Comparison of ENCODE assay signal across 11 mouse cellular contexts in genomic region chr10:93608051-93608450, GRCm38 (mm10). TPM values are rescaled to one million over a fixed set of nuclear protein-coding genes. Genes with fewer than 3 reads are reported as not detected.
DNase-seq lines count a peak whose midpoint lies in the region; ATAC-seq and TF ChIP-seq lines count a peak whose summit lies in the region.
"Had no signal": no experiment of that assay in that cellular context is flagged by ENCODE, and none has a peak within 500 bp of the region (broad histone marks: within the 10 kb centered on the region; RNA-seq: fewer than 3 reads in every experiment).

No protein-coding gene starts in this region.

- H3K9ac ChIP-seq in hindbrain, embryonic 11.5 days (ENCODE audit: low read depth, low read length) = no peak overlapping the region
- H3K9ac ChIP-seq in hindbrain, embryonic 12.5 days = no peak overlapping the region
- H3K9ac ChIP-seq in stomach, postnatal 0 days (ENCODE audit: low read length) = no peak overlapping the region
- H3K9ac ChIP-seq: liver, embryonic 15.5 days had no signal

- no peak for TF ChIP-seq EP300 in stomach, postnatal 0 days (optimal IDR thresholded peaks at IDR 0.05)

- DNase-seq in hindbrain, embryonic 11.5 days (ENCODE audit: low spot score) = peak; percentile 66
- DNase-seq in spleen, adult 2 months (ENCODE audit: low read depth in 1 of 2, low spot score in 2 of 2) = peak in 1 of 2 experiments; percentile 12
- DNase-seq in spleen, postnatal 10 days (ENCODE audit: low spot score in 2 of 2) = no peak
- DNase-seq in embryo, embryonic 10 days (ENCODE audit: low spot score) = peak; percentile 69
- DNase-seq in stomach, postnatal 0 days (ENCODE audit: low spot score) = no peak
- no peak for DNase-seq in testis, postnatal 14 days (ENCODE audit: low spot score)
- DNase-seq: cerebellum, postnatal 25 days; kidney, postnatal 36 days had no signal

- no peaks in the 10 kb centered on the region for H3K4me1 ChIP-seq in hindbrain, embryonic 11.5 days (replicated peaks; ENCODE audit: control insufficient read depth, insufficient read depth, low read length)
- H3K4me1 ChIP-seq in hindbrain, embryonic 12.5 days = 0 out of 2 replicates have a peak, but pooled peaks cover 3% of the 10 kb centered on the region
- no peaks in the 10 kb centered on the region for H3K4me1 ChIP-seq in spleen, adult 2 months (ENCODE audit: control insufficient read depth, insufficient read depth, insufficient read length)
- no peaks in the 10 kb centered on the region for H3K4me1 ChIP-seq in stomach, postnatal 0 days (replicated peaks; ENCODE audit: control insufficient read depth, insufficient read depth)

- H3K4me3 ChIP-seq in hindbrain, embryonic 11.5 days (ENCODE audit: low read depth, low read length) = no peak overlapping the region
- H3K4me3 ChIP-seq in hindbrain, embryonic 12.5 days = no peak overlapping the region
- H3K4me3 ChIP-seq in spleen, adult 2 months (ENCODE audit: extremely low read depth, insufficient read depth, insufficient read length) = no peak overlapping the region
- no peak overlapping the region for H3K4me3 ChIP-seq in stomach, postnatal 0 days (ENCODE audit: low read depth, low read length)
- H3K4me3 ChIP-seq: liver, embryonic 15.5 days had no signal

- no peak for ATAC-seq in hindbrain, embryonic 11.5 days (ENCODE audit: low FRiP score)
- no peak for ATAC-seq in hindbrain, embryonic 12.5 days (ENCODE audit: low FRiP score)
- no peak for ATAC-seq in stomach, postnatal 0 days (ENCODE audit: low FRiP score, low TSS enrichment)
- ATAC-seq in erythroid progenitor cell, adult 5-6 weeks (replicated peaks; ENCODE audit: low FRiP score, poor library complexity, severe bottlenecking) = no peak

- 58% methylated on average over 9 of the region's 9 CpGs for WGBS in hindbrain, embryonic 11.5 days
- 54% methylated on average over 9 of the region's 9 CpGs for WGBS in hindbrain, embryonic 12.5 days
- 76% methylated on average over 9 of the region's 9 CpGs for WGBS in spleen, adult 2 months
- WGBS in stomach, postnatal 0 days = 41% methylated on average over 9 of the region's 9 CpGs

- TF ChIP-seq CTCF in spleen, adult 2 months (IDR thresholded peaks at IDR 0.05; ENCODE audit: extremely low read depth, insufficient read depth, insufficient read length, insufficient replicate concordance) = peak; percentile 62; the same call in 1 of the 2 replicates
- peak; percentile 67 for TF ChIP-seq CTCF in stomach, postnatal 0 days (IDR thresholded peaks at IDR 0.05; ENCODE audit: low read depth)

- H3K27me3 ChIP-seq in hindbrain, embryonic 11.5 days (ENCODE audit: control insufficient read depth, insufficient read depth, low read length) = no peaks in the 10 kb centered on the region
- H3K27me3 ChIP-seq in hindbrain, embryonic 12.5 days = no peaks in the 10 kb centered on the region
- H3K27me3 ChIP-seq in spleen, adult 2 months (ENCODE audit: control insufficient read depth, insufficient read depth, low read length) = no peaks in the 10 kb centered on the region
- no peaks in the 10 kb centered on the region for H3K27me3 ChIP-seq in stomach, postnatal 0 days (ENCODE audit: control insufficient read depth, insufficient read depth, low read length)
- H3K27me3 ChIP-seq: liver, embryonic 15.5 days had no signal

- TF ChIP-seq POLR2A in spleen, adult 2 months (IDR thresholded peaks at IDR 0.05; ENCODE audit: low read depth, low read length) = no peak

- no peaks in the 10 kb centered on the region for H3K9me3 ChIP-seq in hindbrain, embryonic 11.5 days (ENCODE audit: control insufficient read depth, low read length)
- peaks cover 6% of the 10 kb centered on the region; the same call in 1 of the 2 replicates for H3K9me3 ChIP-seq in hindbrain, embryonic 12.5 days (replicated peaks)
- no peaks in the 10 kb centered on the region for H3K9me3 ChIP-seq in stomach, postnatal 0 days (ENCODE audit: control insufficient read depth, low read length)
- H3K9me3 ChIP-seq: liver, embryonic 15.5 days had no signal

- H3K27ac ChIP-seq in hindbrain, embryonic 11.5 days (ENCODE audit: low read depth, low read length) = no peak overlapping the region
- no peak overlapping the region for H3K27ac ChIP-seq in hindbrain, embryonic 12.5 days
- H3K27ac ChIP-seq in spleen, adult 2 months (ENCODE audit: insufficient read depth, low read length) = no peak overlapping the region
- no peak overlapping the region for H3K27ac ChIP-seq in stomach, postnatal 0 days (replicated peaks)
- H3K27ac ChIP-seq: liver, embryonic 15.5 days had no signal

- H3K4me2 ChIP-seq in hindbrain, embryonic 11.5 days (replicated peaks; ENCODE audit: low read depth, low read length) = no peak overlapping the region
- no peak overlapping the region for H3K4me2 ChIP-seq in hindbrain, embryonic 12.5 days (replicated peaks)
- no peak overlapping the region for H3K4me2 ChIP-seq in stomach, postnatal 0 days (replicated peaks; ENCODE audit: low read depth)
- H3K4me2 ChIP-seq: liver, embryonic 15.5 days had no signal

- no peaks in the 10 kb centered on the region for H3K36me3 ChIP-seq in hindbrain, embryonic 11.5 days (ENCODE audit: control insufficient read depth, insufficient read depth, low read length)
- H3K36me3 ChIP-seq in hindbrain, embryonic 12.5 days = no peaks in the 10 kb centered on the region
- no peaks in the 10 kb centered on the region for H3K36me3 ChIP-seq in spleen, adult 2 months (ENCODE audit: control insufficient read depth, insufficient read depth, low read length)
- H3K36me3 ChIP-seq in stomach, postnatal 0 days (ENCODE audit: control insufficient read depth, insufficient read depth, low read length) = no peaks in the 10 kb centered on the region
- H3K36me3 ChIP-seq: liver, embryonic 15.5 days had no signal

RNA-seq across cellular contexts. Expression of gene Snrpf, which starts 18.5 kb away (rescaled TPM):
- 135 TPM in 2 replicates for polyA plus RNA-seq in hindbrain, embryonic 11.5 days (2014; fragmentation: Nextera tagmentation; extraction: Ambion mirVana)
- polyA plus RNA-seq in hindbrain, embryonic 12.5 days (2016; fragmentation: Nextera tagmentation; extraction: Ambion mirVana) = 108 and 119 TPM in 2 replicates
- polyA plus RNA-seq in spleen, adult 2 months (2012; rRNA removed) = 40.8 and 79.5 TPM in 2 replicates
- 67.4 and 74.5 TPM in 2 replicates for polyA plus RNA-seq in stomach, postnatal 0 days (2015; fragmentation: Nextera tagmentation; extraction: Ambion mirVana)
- 62.5 and 62.7 TPM in 2 replicates for total RNA-seq in erythroid progenitor cell, adult 5-6 weeks (2015; ENCODE audit: low replicate concordance)
- 59.3 and 83.2 TPM in 2 replicates for total RNA-seq in erythroid progenitor cell, adult 5-6 weeks (2017; ENCODE audit: low replicate concordance)

RNA-seq across cellular contexts. Expression of gene Ntn4, which starts 32.4 kb away (rescaled TPM):
- 2.3 and 4.3 TPM in 2 replicates for polyA plus RNA-seq in hindbrain, embryonic 11.5 days (2014; fragmentation: Nextera tagmentation; extraction: Ambion mirVana)
- 3.2 and 3.4 TPM in 2 replicates for polyA plus RNA-seq in hindbrain, embryonic 12.5 days (2016; fragmentation: Nextera tagmentation; extraction: Ambion mirVana)
- 5.6 and 6.2 TPM in 2 replicates for polyA plus RNA-seq in spleen, adult 2 months (2012; rRNA removed)
- polyA plus RNA-seq in stomach, postnatal 0 days (2015; fragmentation: Nextera tagmentation; extraction: Ambion mirVana) = 0.76 and 0.81 TPM in 2 replicates
- total RNA-seq in erythroid progenitor cell, adult 5-6 weeks (2015; ENCODE audit: low replicate concordance) = 16.6 and 18.0 TPM in 2 replicates
- total RNA-seq in erythroid progenitor cell, adult 5-6 weeks (2017; ENCODE audit: low replicate concordance) = 10.0 and 18.5 TPM in 2 replicates

Comparison
In these comparisons a context has a peak if more than half of its experiments do, and no peak if none do; other contexts are left out.
1. DNase-seq: peak in hindbrain, embryonic 11.5 days (single experiment) and embryo, embryonic 10 days (single experiment); none in spleen, postnatal 10 days (0 of 2), stomach, postnatal 0 days (single experiment) and testis, postnatal 14 days (single experiment).